Mouse (Mus musculus) limb, embryonic 13.5 days (tissue): Measurements from ENCODE around the gene C530008M17Rik. TPM values are rescaled to one million over a fixed set of nuclear protein-coding genes. Genes with fewer than 3 reads are reported as not detected.
"Not testable (repeated sequence)": the region's sequence is repeated elsewhere in the genome, so short reads cannot be mapped to it uniquely, and the experiment has no call there.

Experiments used
- ATAC-seq: fragments of 200-750 bp; cut with Nextera tagmentation; 2 replicates; pipeline ENCODE4 v1.8.0; 2017; ENCODE audit warnings: low read depth, moderate number of reproducible peaks, moderate TSS enrichment; ENCODE audit not compliant: low FRiP score
- H3K27ac ChIP-seq: fragments of 300-500 bp; sonication (generic); 2 replicates; pipeline ENCODE4 v1.5.1; 2015; ENCODE audit warnings: inconsistent platforms, mild to moderate bottlenecking, moderate library complexity
- H3K27me3 ChIP-seq: fragments of 300-500 bp; sonication (generic); 2 replicates; pipeline ENCODE4 v1.6.1; 2015; ENCODE audit warnings: mild to moderate bottlenecking, inconsistent platforms
- H3K36me3 ChIP-seq: fragments of 300-500 bp; sonication (generic); 2 replicates; pipeline ENCODE4 v1.6.1; 2015; ENCODE audit warnings: inconsistent platforms, mild to moderate bottlenecking, moderate library complexity
- H3K4me1 ChIP-seq: fragments of 300-500 bp; sonication (generic); 2 replicates; pipeline ENCODE4 v1.6.1; 2015; ENCODE audit warnings: inconsistent platforms
- H3K4me2 ChIP-seq: fragments of 300-500 bp; sonication (generic); replicated peaks from 2 replicates; pipeline ENCODE4 v1.6.1; 2015; ENCODE audit warnings: inconsistent platforms, mild to moderate bottlenecking, moderate library complexity
- H3K4me3 ChIP-seq: fragments of 300-500 bp; sonication (generic); 2 replicates; pipeline ENCODE4 v1.5.1; 2015; ENCODE audit warnings: moderate library complexity, mild to moderate bottlenecking, inconsistent platforms
- H3K9ac ChIP-seq: fragments of 300-500 bp; sonication (generic); 2 replicates; pipeline ENCODE4 v1.6.1; 2015; ENCODE audit warnings: mild to moderate bottlenecking, inconsistent platforms
- H3K9me3 ChIP-seq: fragments of 300-500 bp; sonication (generic); 2 replicates; pipeline ENCODE4 v1.6.1; 2016; ENCODE audit warnings: inconsistent platforms
- WGBS: fragments of 180-500 bp; shearing (Covaris S2); methylation state at CpG from one replicate; pipeline ENCODE4 v1.1.7; 2015; 5-methylcytosine and 5-hydroxymethylcytosine counted together
- polyA plus RNA-seq: library from polyadenylated mRNA; unstranded; fragments of >200 nt; fragmentation: Nextera tagmentation; extraction: Ambion mirVana; gene quantifications from 2 replicates; pipeline ENCODE4 v1.2.1, GENCODE M21; 2015

Gene C530008M17Rik
- polyA plus RNA-seq, 1 experiment from 2014 or later: 24.2 TPM

DNA sequence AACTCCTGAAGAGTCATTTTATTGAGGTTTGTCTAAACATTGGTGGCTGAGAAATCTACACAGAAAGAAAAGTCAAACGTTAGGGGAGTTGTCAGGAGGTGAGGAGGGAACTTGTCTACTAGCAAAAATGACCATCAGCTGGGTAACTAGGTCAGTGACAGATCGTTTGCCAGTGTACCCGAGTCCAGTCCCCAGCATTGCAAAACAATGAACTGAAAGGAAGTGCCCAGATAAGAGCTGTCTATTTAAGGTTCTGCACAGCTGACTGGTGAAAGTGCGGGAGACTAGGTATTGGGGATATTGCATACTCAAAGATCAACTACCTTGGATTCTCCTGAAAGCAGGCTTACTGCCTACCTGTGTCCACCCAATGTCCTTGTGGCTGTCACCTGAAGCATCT lies 245.8 kb downstream of the C530008M17Rik start:
- Histone ChIP-seq H3K4me2 (no peak overlapping the region), H3K36me3 (peaks cover 7% of the 10 kb centered on the region; the same call in 1 of the 2 replicates), H3K27me3 (no peaks in the 10 kb centered on the region), H3K9me3 (no peaks in the 10 kb centered on the region), H3K9ac (no peak overlapping the region), H3K4me1 (peaks cover 8% of the 10 kb centered on the region; the same call in 1 of the 2 replicates), H3K4me3 (no peak overlapping the region), H3K27ac (no peak overlapping the region)
- 78% methylated on average over 4 of the region's 4 CpGs for WGBS
- ATAC-seq: no peak

DNA sequence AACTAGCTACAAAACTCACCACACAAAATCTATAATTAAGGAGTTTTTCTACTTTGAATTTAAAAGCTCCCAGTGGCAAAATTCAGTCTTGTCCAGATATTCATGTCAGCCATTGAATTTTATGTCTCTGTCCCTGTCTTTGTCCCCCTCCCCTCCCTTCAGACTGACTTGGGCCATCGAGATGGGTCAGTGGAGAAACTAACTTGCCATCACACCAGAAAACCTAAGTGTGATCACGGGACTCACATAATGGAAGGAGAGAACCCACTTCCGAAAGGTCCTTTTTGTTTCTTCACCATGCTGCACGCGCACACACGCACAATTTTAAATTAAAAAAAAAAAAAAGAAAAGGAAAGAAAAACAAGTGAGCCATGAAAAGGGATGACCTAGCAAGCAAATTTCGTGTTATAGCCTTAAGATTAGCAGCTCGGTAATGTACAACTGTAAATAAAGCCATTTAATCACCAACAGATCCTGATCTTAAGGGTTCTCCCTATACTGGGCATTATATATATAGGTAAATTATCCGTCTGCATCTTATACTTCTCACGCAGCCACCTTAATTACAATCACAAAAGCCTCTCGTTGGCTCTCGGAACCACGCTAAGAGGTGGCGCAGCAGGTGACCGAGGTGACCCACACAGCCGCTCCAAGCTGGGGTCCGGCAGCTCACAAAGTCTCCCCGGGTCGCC lies 248.5 kb downstream of the C530008M17Rik start:
- H3K36me3 ChIP-seq: peaks cover 3% of the 10 kb centered on the region; the same call in 1 of the 2 replicates
- peak overlapping the region; percentile 74 for H3K27ac ChIP-seq
- no peaks in the 10 kb centered on the region for H3K27me3 ChIP-seq
- H3K9me3 ChIP-seq: no peaks in the 10 kb centered on the region
- 2% methylated on average over 19 of the region's 19 CpGs for WGBS
- peak; percentile 66 for ATAC-seq
- H3K9ac ChIP-seq: peak overlapping the region; percentile 86
- H3K4me2 ChIP-seq: peak overlapping the region; percentile 77
- peaks cover 8% of the 10 kb centered on the region; the same call in 1 of the 2 replicates for H3K4me1 ChIP-seq
- H3K4me3 ChIP-seq: peak overlapping the region; percentile 69

DNA sequence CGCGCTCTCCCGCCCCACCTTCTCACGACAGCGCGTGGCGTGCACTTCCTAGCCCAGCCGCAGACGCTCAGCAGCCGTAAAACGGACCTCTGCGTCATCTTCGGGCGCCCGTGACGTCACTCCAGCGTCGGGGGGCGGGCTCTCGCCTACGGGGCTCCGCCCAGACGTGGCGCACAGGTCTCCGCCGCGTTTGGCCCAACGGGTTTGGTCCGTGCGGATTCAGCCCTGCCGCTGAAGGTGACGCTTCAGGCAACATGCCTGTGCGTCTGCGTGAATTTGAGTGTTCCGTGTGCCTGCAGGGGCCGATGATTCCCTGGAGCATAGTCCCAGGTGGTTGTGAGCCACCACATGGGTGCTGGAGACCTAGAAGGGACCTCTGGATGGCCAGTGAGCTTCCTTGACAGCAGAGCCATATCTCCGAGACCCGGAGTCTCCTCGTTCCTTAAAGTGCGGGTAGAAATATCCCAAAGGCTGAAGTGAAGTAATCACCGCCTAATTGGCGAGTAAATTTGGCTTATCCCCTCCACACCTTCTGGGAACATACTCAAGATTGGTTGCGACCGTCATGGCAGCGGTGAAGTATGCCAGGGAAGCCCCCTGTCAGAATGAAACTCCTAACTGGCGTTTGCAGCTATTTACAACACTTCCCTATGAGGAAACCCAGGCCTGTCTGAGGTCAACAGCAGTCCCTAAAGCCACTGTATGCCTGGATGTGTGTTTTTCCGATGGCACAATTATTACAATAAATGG lies 249.3 kb downstream of the C530008M17Rik start, which contains the start of gene Aasdh:
Gene Aasdh (minus strand): TSS at position 110 of the 750 bp plus-strand sequence.
- under 1% methylated on average over 47 of the region's 47 CpGs for WGBS
- peak within 1 kb of the TSS; percentile 86 for H3K9ac ChIP-seq
- ATAC-seq: peak; percentile 97
- H3K27ac ChIP-seq: peak within 1 kb of the TSS; percentile 74
- peak within 1 kb of the TSS; percentile 69 for H3K4me3 ChIP-seq
- H3K4me2 ChIP-seq: peak within 1 kb of the TSS; percentile 77
- peaks cover 8% of the 10 kb centered on the region; the same call in 1 of the 2 replicates for H3K4me1 ChIP-seq
- H3K36me3 ChIP-seq: peaks cover 7% of the 10 kb centered on the region; the same call in 1 of the 2 replicates
- H3K27me3 ChIP-seq: no peaks in the 10 kb centered on the region
- no peaks in the 10 kb centered on the region for H3K9me3 ChIP-seq

DNA sequence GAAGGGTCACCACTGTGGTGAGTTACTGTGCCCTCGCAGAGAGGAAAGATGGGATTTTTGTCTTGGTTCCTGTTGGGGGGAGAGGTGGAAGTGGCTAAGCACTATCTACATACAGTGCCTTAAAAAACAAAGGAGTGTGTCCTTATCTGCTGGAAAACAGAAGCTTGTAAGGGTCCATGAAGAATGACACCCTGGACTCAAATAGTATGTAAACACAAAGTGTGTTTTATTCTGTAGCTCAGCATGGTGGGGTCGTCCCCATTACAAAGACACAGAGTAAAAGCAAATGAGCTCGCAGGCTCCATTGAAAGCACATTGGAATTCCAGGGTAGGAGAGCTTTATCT lies 249.8 kb downstream of the C530008M17Rik start:
- Histone ChIP-seq H3K36me3 (peaks cover 7% of the 10 kb centered on the region; the same call in 1 of the 2 replicates), H3K9me3 (no peaks in the 10 kb centered on the region), H3K4me3 (peak overlapping the region; percentile 69), H3K9ac (peak overlapping the region; percentile 86), H3K27ac (no peak overlapping the region), H3K4me1 (peaks cover 8% of the 10 kb centered on the region; the same call in 1 of the 2 replicates), H3K4me2 (peak overlapping the region; percentile 77), H3K27me3 (no peaks in the 10 kb centered on the region)
- ATAC-seq: no peak
- WGBS: 50% methylated on average over 3 of the region's 3 CpGs

DNA sequence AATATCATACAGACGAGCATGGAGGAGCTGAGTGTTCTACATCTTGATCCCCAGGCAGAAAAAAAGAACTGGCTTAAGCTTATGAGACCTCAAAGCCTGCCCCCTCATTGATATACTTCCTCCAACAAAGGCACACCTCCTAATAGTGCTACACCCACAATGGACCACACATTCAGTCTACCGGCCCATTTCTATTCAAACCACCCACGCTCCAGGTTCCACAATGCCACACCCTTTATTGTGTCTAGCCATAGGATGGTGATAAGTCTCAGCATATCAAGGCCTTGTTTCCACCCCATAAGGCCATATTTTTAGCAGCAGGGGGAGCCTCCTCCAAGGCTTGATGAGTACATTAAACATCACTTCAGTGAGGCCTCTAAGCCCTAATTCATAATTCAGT lies 254.5 kb downstream of the C530008M17Rik start:
- no peak for ATAC-seq
- H3K36me3 ChIP-seq: peaks cover 22% of the 10 kb centered on the region
- H3K27me3 ChIP-seq: no peaks in the 10 kb centered on the region
- peaks cover 7% of the 10 kb centered on the region; the same call in 1 of the 2 replicates for H3K4me1 ChIP-seq
- H3K4me3 ChIP-seq: no peak overlapping the region
- H3K9me3 ChIP-seq: no peaks in the 10 kb centered on the region
- H3K4me2 ChIP-seq: no peak overlapping the region
- no peak overlapping the region for H3K27ac ChIP-seq
- 86% methylated on average over 3 of the region's 3 CpGs for WGBS
- H3K9ac ChIP-seq: no peak overlapping the region

DNA sequence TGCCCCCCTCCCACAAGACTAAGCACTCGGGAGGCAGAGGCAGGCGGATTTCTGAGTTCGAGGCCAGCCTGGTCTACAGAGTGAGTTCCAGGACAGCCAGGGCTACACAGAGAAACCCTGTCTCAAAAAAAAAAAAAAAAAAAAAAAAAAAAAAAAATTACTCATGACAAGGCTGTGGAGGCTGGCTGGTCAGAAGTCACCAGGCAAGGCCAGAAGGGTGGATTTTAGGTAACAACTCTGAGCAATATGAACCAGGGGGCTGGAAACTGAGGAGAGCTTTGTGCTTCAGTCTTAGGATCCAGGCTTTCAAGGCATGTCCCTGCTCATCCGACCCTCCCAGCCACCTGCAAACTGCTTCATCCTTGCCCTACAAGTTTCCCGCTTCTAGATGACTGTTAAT lies 256.2 kb downstream of the C530008M17Rik start:
- H3K4me3 ChIP-seq, H3K27ac ChIP-seq, H3K27me3 ChIP-seq, ATAC-seq, H3K4me2 ChIP-seq, H3K9ac ChIP-seq, H3K9me3 ChIP-seq, H3K4me1 ChIP-seq: not testable (repeated sequence)
- peaks cover 32% of the 10 kb centered on the region for H3K36me3 ChIP-seq
- 92% methylated on average over 5 of the region's 5 CpGs for WGBS

DNA sequence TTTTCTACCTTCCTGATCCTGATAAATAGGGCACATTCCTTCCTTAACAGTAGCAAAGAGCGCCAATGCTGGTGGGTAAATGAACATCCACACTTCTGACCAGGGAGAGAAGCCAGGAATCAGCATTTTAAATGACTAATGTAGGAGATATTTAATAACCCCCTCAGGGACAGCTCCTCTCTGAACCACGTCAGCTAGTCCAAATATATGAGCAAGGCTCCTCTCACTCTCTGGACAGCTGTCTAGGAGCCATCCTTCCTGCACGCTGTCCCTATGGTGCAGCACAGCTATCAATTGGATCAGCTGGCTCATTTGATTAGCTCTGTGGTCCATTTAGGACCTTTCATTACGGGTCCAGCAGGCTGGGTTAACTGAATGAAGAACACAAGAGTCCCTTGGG lies 266.5 kb downstream of the C530008M17Rik start:
- Histone ChIP-seq H3K4me2 (no peak overlapping the region), H3K9ac (no peak overlapping the region), H3K4me3 (no peak overlapping the region), H3K27ac (no peak overlapping the region), H3K4me1 (peaks cover 5% of the 10 kb centered on the region; the same call in 1 of the 2 replicates), H3K27me3 (no peaks in the 10 kb centered on the region), H3K9me3 (no peaks in the 10 kb centered on the region), H3K36me3 (peaks cover 81% of the 10 kb centered on the region)
- WGBS: 89% methylated on average over 4 of the region's 4 CpGs
- ATAC-seq: no peak

Other genes starting within 250 kb of the C530008M17Rik start
- gene Gm7271, start 172.5 kb upstream of the C530008M17Rik start, polyA plus RNA-seq: not detected in 2 replicates
- 36.4 and 36.8 TPM in 2 replicates for gene Exoc1, start 127.2 kb upstream of the C530008M17Rik start, polyA plus RNA-seq
- 8.7 and 9.7 TPM in 2 replicates for gene Cep135, start 67.8 kb upstream of the C530008M17Rik start, polyA plus RNA-seq
- 19.8 and 20.4 TPM in 2 replicates for gene Aasdh, start 249.0 kb downstream of the C530008M17Rik start, polyA plus RNA-seq